Mouse (Mus musculus): ENCODE data around the gene Rictor.

Rictor gene

DNA sequence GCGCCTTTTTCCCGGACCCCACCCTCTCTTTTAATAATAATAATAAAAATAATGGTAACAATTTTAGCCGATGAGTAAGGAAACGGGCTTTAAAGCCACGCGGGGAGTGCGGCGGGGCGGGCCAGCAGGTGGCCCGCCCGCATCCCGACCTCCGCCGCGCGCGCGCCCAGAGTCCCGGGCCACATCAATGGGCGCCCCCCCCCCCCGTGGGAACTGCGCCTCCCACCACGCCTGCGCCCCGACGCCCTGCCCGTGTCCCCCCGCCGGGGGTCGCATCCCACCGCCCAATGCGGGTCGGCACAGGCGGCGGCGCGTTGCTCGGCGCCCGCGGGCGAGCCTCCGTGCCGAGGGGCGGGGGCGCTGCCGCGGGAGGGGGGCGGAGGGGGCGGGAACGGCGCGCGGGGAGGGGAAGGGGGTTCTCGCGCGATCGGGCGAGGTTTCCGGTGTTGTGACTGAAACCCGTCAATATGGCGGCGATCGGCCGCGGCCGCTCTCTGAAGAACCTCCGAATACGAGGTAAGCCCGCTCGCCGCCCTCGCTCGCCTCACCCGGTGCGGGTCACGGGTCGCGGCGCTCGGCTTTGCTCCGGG is at the start of gene Rictor:
Gene Rictor, plus strand, starts transcription at position 444 of the 590 bp plus-strand sequence.
- in situ Hi-C loops (cut with MboI, MseI) = no loop called here

DNA sequence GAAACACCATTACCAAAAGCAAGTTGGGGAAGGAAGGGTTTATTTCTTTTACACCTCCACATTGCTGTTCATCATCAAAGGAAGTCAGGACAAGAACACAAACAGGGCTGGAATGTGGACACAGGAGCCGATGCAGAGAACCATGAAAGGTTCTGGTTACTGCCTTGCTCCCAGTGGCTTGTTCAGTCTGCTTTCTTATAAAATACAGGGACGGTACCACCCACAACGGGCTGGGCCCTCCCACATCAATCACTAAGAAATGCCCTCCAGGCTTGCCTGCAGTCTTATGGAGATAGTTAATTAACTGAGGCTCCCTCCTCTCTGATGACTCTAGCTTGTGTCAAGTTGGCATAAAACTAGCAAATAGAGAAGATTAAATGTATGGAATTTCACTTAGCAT is 46.2 kb upstream of the Rictor start:
- in situ Hi-C loops (cut with MboI, MseI) = loop anchor here in 1 of 2 experiments (25.0 kb wide), 1 partner anchor 1250 kb away; no protein-coding TSS in a partner anchor

DNA sequence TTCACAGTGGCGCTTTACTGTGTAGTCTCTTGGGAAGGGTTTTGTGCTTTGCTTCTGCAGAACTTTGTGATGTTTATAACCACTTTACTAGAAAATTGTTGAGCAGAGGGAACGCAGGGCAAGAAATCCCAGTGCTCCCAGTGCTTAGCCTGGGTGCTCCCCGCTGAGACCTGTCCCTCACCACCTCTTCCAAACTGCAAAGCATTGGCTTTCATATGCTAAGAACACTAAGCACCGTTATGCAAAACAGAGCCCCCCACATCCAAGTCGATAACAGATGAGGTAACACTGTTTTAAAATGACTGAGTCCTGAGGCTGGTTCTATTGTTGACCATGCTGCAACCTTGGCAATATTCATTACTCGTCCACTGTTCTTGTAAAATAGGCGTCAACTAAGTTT is 44.2 kb upstream of the Rictor start:
- in situ Hi-C loops (cut with MboI, MseI) = loop anchor here in 1 of 2 experiments (25.0 kb wide), 1 partner anchor 1252 kb away; no protein-coding TSS in a partner anchor

DNA sequence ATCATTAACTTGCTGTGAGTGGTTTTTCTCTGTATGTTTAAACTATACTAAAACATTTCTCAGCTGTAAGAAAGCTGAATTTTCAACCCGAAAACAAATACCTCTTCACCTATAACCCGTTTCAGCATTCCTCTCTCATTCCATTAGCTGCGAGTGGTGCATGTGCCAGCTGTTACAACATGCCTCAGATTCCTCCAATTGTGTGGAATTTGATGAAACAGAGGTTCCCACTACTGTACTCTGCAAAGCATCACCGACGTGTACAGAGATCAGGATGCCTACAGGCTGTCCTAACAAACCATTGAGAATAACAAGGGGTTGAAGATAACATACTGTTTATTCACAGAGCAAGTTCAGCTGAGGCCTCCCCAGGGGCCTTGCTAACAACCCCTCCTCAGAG is 42.1 kb upstream of the Rictor start:
- in situ Hi-C loops (cut with MboI, MseI) = loop anchor here in 1 of 2 experiments (25.0 kb wide), 1 partner anchor 1254 kb away; no protein-coding TSS in a partner anchor

DNA sequence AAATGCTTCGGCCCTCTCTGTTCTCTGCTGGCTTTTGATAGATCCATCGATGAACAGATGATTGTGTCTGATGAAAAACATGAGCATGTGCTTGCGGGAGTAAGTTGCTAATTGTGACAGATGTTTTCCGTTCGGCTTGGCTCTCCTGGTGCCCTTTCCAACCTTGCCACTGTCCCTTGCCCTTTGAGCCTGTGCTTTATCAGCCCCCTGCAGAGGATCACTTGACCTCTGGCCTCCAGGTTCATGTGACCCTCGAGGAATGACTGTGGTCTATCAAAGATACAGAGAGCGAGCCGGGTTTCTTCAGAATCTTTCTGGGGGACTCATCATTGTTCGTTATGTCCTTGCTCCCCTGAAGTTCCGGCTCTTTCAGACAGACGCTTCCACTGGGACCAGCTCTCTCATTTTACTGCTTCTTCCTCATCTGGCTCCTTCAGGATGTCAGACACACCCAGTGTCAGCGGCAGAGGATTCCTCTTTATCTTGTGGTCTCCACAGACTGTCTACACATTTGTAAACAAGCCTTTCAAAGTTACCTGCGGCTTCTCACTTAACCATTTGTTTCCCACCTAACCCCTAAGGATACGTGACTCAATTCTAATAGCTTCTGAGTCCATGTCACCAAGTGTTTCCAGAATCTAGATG is 39.3 kb upstream of the Rictor start:
- in situ Hi-C loops (cut with MboI, MseI) = loop anchor here in 1 of 2 experiments (25.0 kb wide), 1 partner anchor 1257 kb away; no protein-coding TSS in a partner anchor

DNA sequence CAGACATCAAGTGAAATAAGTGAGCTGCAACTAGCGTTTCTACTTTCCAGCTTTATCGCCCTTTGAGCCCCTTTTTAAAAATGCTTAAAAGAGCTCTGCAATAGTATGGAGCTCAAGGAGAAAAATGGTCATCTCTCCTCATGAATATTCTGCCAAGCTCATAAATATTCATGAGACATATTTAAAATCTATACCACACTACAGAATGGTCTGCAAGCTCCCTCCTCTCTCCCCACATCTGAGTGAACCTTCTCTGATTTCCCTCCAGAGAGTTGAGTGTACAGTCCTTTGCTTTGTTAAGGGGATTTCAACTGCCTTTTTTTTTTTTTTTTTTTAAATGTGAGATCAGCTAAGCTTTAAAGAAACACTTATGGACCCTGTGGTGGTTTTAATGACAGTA is 29.7 kb upstream of the Rictor start:
- in situ Hi-C loops (cut with MboI, MseI) = no loop called here

DNA sequence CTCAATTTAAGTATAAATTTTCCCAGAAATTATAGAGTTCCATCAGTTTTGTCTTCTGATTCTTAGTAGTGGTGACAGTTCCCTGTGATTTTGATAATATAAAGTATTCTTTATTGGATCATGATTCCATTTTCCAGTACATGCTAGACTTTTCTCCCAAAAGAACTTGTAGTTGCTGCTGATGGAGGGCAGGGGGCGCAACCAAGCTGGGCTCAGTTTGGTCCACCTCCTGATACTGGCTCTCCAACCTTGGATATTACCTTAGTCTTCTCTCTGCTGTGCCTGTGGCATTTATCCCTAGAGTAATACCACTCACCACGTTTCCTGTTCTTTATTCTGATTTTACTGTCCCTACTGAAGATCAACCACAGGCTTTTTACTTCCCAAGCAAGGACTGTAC is 6.0 kb upstream of the Rictor start:
- in situ Hi-C loops (cut with MboI, MseI) = no loop called here

DNA sequence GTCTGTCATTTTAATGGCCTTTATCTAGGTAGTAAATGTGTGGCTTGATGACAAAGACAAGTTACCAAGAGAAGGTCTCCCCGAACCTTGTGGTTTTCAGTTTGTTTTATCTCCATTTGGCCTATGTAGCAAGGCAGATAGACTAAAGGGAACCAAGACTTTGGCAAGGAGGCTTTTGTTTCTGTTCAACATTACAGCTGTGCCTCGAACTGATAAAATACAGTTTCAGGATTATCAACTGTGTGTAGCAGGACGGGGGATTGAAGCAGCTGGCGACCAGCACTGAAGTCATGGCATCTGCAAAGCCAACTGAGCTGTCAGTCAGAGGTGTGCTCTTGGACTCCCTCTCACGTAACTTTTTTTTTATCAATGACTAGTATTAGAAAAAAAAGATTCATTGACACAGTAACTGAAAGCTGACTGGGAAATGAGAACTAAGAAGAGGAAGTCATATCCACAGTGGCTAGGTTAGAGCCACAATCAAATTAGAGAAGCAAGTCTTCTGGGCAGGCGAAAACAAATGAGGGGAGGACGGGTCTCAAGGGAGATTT is 2.8 kb upstream of the Rictor start:
- in situ Hi-C loops (cut with MboI, MseI) = no loop called here

DNA sequence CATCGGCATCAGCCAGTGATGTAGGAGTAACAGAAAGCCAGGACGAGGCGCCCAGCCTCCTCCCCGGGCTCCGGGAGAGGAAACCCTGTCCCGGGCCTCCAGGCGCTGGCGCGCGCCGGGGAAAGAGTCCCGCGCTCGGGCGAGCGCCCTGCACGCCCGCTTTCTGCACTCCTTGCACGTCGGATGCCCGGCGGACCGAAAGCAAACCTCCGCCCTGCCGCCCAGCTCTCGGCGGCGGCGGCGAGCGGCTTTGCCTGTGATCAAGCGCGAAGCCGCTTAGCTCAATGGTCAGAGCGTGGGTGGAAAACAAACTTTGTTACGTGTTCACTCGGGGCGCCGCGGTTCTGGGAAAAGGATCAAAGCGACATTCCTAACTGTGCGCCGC is 636 bp upstream of the Rictor start:
- in situ Hi-C loops (cut with MboI, MseI) = no loop called here

DNA sequence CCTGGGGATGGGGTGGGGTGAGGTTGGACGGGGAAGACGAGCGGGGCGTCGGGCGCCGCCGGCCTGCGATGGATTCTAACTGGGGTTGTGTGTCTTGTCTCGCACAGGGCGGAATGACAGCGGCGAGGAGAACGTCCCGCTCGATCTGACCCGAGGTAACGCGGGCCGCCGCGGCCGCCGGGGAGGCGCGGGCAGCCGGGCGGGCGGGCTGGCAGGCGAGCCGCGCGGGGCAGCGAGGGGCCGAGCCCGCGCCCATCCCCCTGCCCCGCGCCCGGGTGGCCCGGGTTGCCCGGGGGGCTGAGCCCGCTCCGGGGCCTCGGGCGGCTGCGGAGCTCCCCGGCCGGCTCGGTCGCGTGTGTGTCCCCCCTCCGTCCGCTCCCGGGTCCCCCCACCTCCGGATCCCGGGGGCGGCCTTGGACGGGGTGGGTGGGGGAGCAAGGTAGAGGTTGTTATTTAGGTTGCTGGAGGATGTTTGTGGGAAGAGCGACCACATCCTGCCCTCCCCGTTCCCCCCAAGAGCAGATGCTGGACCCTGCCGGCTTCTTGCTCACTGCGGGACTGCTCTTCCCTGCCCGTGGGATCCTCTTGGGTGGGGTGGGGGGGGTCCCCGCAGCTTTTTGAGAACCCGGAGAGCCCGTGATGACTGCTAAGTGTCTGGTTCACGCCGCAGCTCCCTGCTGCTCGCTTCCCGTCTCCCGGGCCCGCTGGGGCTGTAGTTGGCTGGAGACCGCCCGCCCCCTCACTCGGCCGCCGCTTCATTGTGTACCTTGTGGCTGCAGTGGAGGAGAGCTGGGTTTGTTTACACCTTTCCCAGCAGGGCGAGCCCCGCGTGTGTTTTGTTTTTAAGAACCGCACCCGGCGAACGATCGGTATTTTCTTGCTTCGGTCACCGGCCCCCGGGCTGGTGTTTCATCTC is 605 bp downstream of the Rictor start:
- in situ Hi-C loops (cut with MboI, MseI) = no loop called here

DNA sequence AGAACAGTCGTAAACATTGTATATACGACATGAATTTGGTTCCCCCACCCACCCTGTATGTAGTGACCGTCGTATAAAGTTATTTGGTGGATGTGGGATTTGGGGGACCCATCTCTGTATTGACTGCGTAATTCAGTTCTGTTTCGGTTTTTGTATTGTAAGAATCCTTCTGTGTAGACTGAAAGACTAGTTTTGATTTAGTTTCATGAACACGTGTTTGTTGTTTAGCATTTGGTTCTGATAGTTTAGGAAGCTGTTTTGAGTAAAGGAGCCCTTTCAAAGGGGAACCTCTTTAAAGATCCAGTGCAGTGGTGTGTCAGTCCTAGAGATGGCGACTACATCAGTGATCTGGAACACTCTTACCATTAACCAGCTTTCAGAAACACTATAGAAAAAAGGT is 1.4 kb downstream of the Rictor start:
- in situ Hi-C loops (cut with MboI, MseI) = loop anchor here in 1 of 2 experiments (10.0 kb wide), 1 partner anchor 115 kb away; no protein-coding TSS in a partner anchor

DNA sequence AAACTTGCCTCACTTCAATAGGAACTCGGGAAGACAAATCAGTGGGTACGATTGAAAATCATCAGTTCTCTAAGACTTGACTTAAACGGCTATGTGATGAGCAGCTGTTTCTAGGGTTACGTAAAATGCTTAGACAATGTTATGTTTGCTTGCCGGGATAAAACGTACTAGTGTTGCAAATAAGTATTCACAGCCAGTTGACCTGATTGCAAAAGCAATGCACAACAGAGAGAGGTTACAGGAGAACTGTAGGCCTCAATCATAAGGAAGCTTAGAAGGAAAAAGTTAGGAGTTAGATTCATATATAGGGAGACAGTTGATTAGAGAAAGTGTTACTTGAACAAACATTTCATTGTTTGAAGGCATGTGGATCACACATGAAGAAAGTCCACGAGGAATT is 2.2 kb downstream of the Rictor start:
- in situ Hi-C loops (cut with MboI, MseI) = loop anchor here in 1 of 2 experiments (10.0 kb wide), 1 partner anchor 116 kb away; no protein-coding TSS in a partner anchor

DNA sequence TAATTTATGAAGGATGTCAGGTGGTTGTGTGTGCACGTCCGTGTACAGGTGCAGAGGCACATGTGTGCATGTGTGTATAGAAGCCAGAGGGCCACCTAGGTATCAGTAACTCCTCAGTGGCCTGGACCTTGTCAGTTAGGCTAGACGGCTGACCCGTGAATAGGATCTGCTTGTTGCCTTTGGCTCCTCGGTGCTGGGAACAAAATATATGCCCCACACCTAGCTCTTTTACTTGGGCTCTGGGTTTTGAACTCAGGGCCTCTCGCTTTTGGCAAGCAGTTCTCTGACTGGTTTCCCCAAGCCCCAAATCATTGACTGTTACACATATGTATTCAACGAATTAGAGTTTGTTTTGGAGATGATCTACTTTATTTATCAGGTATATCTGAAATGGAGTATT is 3.0 kb downstream of the Rictor start:
- in situ Hi-C loops (cut with MboI, MseI) = loop anchor here in 1 of 2 experiments (10.0 kb wide), 1 partner anchor 116 kb away; no protein-coding TSS in a partner anchor

DNA sequence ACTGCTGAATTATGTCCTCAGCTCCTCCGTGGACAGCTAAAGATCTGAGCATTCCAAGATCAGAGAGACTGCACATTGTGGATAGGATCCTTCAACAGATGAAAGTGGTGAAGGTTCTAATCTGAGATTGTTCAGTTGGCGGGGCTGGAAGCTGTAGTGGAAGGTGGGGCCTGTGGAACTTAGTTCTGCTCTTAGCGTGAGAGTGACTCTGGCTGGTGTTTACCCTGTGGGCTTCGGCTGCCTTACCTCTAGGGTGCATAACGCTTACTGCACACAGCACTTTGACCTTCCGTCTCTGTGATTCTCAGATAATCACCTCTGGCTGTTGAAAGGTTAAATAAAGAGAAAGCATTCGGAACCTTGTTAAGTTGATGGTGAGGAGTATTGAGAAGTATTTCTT is 6.6 kb downstream of the Rictor start:
- in situ Hi-C loops (cut with MboI, MseI) = loop anchor here in 1 of 2 experiments (10.0 kb wide), 1 partner anchor 120 kb away; no protein-coding TSS in a partner anchor

DNA sequence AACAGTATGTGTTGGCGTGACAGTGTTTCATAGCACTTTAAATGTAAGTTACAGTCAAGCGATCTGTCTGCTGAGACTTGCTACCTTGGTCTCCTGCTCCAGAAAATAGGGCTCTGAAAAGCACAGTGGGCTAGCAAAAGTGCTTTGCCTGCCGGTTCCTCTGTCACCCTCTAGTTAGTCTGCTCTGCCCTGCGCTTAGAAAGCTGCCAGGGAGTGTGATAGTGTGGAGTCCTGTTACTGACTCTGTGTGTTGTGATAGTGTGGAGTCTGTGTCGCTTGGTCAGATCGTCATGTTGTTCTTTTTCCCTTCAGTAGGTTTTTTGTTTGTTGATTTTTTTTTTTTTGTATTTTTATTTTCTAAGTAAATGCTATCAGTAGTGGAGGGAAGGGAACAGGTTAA is 7.1 kb downstream of the Rictor start:
- in situ Hi-C loops (cut with MboI, MseI) = loop anchor here in 1 of 2 experiments (10.0 kb wide), 1 partner anchor 120 kb away; no protein-coding TSS in a partner anchor

DNA sequence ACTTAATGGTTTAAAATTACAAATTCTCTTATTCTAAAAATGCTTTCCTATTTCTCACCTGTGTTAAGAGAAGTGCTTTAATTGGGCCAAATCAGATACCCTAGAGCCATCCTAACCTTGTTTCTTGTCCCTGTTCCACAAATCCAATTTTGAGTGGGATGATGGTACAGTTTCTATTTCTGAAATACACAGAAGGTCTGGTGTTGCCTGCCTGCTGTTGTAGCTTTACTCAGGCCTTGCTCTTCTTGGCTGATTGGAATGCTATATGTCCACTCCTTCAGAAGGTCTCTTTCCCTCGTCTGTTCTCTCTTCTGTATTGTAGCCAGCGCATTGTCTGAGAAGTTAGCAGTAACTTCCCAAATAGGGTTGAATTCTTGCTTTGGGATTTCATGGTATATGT is 13.2 kb downstream of the Rictor start:
- in situ Hi-C loops (cut with MboI, MseI) = no loop called here

DNA sequence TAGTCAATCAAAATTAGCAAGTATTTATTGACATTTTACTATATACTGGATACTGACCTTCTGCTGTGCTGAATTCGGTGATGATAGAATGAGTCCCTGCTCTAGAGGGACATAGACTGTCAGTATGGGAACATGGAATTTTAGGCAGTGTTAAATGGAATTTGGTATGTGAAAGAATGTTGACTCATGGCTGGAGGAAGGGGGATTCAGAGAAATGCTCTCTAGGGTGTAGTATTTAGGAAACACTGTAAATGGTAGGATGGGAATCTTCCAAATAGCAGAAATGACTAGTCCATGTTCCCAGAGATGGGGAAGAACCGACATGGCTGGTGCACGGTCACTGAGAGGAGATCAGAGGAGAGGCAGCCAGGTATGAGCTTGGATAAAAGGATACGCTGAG is 13.6 kb downstream of the Rictor start:
- in situ Hi-C loops (cut with MboI, MseI) = no loop called here

DNA sequence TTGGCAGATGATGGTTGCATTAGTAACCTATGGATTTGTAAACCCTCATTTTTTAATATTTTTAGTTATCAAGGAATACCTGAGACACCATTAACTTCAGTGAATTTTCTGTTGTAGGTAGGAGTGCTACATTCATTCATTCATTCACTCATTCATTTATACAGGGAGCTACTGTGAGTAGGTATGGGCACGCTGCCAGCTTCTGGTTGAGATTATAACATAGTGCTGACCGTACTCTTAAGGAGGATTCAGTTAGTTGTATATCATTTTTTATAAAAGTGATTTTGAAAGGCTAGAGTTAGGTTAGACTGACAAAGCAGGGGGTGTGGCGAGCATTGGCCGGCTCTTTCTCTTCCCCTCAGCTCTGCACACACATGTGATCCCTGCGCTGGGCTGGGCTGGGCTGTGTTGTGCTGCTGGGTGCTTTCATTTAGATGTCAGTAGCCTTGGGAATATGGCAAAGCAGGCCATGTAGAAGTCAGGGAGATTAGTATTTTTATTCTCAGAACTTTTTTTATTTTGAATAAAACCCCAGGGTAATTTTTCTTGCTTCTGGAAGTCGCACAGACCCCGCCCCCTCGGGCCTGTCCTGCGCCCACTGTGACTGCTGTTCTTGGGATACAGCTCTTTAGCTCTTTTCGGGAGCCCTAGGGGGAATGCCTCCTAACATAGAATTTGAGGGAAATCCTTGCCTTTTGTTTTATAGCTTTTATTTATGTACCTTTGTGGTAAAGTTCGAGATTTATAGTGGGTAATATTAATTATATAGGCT is 14.4 kb downstream of the Rictor start:
- in situ Hi-C loops (cut with MboI, MseI) = no loop called here

DNA sequence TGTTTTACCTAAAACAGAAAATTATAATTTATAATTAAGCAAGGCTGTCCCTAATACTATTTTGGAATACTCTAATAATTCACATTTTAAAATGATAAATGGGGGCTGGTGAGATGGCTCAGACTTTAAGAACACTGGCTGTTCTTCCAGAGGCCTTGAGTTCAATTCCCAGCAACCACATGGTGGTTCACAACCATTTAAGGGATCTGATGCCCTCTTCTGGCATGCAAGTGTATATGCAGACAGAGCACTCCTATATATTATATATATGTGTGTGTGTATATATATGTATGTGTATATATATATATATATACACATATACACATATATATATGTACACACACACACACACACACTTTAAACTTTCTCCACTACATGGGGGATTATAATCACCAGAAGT is 15.2 kb downstream of the Rictor start:
- in situ Hi-C loops (cut with MboI, MseI) = no loop called here

DNA sequence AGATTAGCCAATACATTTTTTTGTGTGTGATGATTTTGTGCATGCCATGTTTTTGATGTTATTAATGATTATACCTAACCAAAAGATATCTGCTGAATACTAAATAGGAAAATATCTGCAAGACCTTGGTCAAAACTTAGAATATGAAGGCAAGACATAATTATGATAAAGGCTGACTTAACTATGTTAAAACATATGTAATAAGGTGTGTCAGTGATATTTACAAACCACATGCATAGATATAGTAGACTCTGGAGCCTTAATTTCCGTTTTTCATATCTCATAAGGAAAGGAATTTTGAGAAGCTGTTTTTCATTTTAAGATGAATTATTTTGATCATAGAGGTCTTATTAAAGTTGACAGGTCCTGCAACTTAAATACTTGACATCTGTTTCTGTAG is 16.3 kb downstream of the Rictor start:
- in situ Hi-C loops (cut with MboI, MseI) = no loop called here
